In genomic region chr4:132567361-132567779, GRCm38 (mm10) we compare ENCODE assay signal across 12 mouse cellular contexts. TPM values are rescaled to one million over a fixed set of nuclear protein-coding genes. Genes with fewer than 3 reads are reported as not detected.
DNase-seq lines count a peak whose midpoint lies in the region; ATAC-seq and TF ChIP-seq lines count a peak whose summit lies in the region.
"Had no signal": no experiment of that assay in that cellular context is flagged by ENCODE, and none has a peak within 500 bp of the region (broad histone marks: within the 10 kb centered on the region; RNA-seq: fewer than 3 reads in every experiment).

No protein-coding gene starts in this region.

- peak; percentile 23 for DNase-seq in heart, adult 8-10 months (ENCODE audit: low spot score)
- DNase-seq in heart, embryonic 10.5 days (ENCODE audit: low spot score), result no peak
- DNase-seq in MEL (ENCODE audit: low read depth, low spot score), result peak; percentile 74
- no peak for DNase-seq in frontal cortex, postnatal 25 days (ENCODE audit: low spot score in 2 of 2)
- no peak for DNase-seq in layer of hippocampus, postnatal 25 days (ENCODE audit: extremely low spot score in 1 of 2, low spot score in 1 of 2)
- no peak for DNase-seq in urinary bladder, adult 18-20 months (ENCODE audit: low spot score in 2 of 2)
- DNase-seq: right cerebral cortex, adult 18-20 months had no signal

- H3K9ac ChIP-seq in MEL (ENCODE audit: control insufficient read depth, low read depth, low read length, poor library complexity, severe bottlenecking), result no peak overlapping the region
- H3K9ac ChIP-seq: liver, embryonic 12.5 days had no signal

- no peak for TF ChIP-seq EP300 in MEL (IDR thresholded peaks at IDR 0.05; ENCODE audit: low read depth in 1 of 2, low read length in 2 of 2)

- H3K4me3 ChIP-seq in heart, embryonic 10.5 days, result no peak overlapping the region
- H3K4me3 ChIP-seq in MEL (ENCODE audit: control insufficient read depth in 1 of 2, insufficient read depth in 1 of 2, low read depth in 2 of 2, low read length in 2 of 2) (peak overlapping the region in 1 of 2 experiments; percentile 30; a peak in 1 of 4 replicates), macrophage (ENCODE audit: inconsistent target) (peak overlapping the region; percentile 87; the same call in 1 of the 2 replicates)
- H3K4me3 ChIP-seq: forebrain, embryonic 10.5 days; liver, embryonic 12.5 days had no signal

- H3K4me1 ChIP-seq in heart, embryonic 10.5 days, result peaks cover 12% of the 10 kb centered on the region
- peaks cover 0 to 7% of the 10 kb centered on the region in 2 experiments; a peak in 2 of 4 replicates for H3K4me1 ChIP-seq in MEL (ENCODE audit: control insufficient read depth in 1 of 2, insufficient read depth in 2 of 2, low read length in 2 of 2)

- H3K27ac ChIP-seq in heart, embryonic 10.5 days, result no peak overlapping the region
- H3K27ac ChIP-seq in MEL (ENCODE audit: control insufficient read depth, low read depth, low read length) (no peak overlapping the region), macrophage (peak overlapping the region; percentile 46)
- H3K27ac ChIP-seq: forebrain, embryonic 10.5 days; liver, embryonic 12.5 days had no signal

- no peak for TF ChIP-seq CTCF in MEL (IDR thresholded peaks at IDR 0.05 in 2 of 3, conservative IDR thresholded peaks at IDR 0.05 in 1 of 3; ENCODE audit: control insufficient read depth in 1 of 3, insufficient read depth in 1 of 3, low read depth in 2 of 3, low read length in 3 of 3, poor library complexity in 1 of 3, severe bottlenecking in 1 of 3)

- ATAC-seq in granulocyte monocyte progenitor cell, adult 5-6 weeks (replicated peaks; ENCODE audit: poor library complexity, severe bottlenecking), result peak; percentile 33
- ATAC-seq: liver, embryonic 12.5 days had no signal

- TF ChIP-seq RAD21 in MEL (IDR thresholded peaks at IDR 0.05; ENCODE audit: low read depth, low read length), result no peak

- 65% methylated on average over 9 of the region's 9 CpGs for WGBS in heart, embryonic 10.5 days
- 59% methylated on average over 9 of the region's 9 CpGs for WGBS in macrophage (ENCODE audit: missing documents)

- no peaks in the 10 kb centered on the region for H3K36me3 ChIP-seq in heart, embryonic 10.5 days
- peaks cover 0 to 3% of the 10 kb centered on the region in 2 experiments; a peak in 1 of 4 replicates for H3K36me3 ChIP-seq in MEL (ENCODE audit: control insufficient read depth in 1 of 2, insufficient read depth in 2 of 2, low read length in 2 of 2)
- peaks cover 24% of the 10 kb centered on the region for H3K36me3 ChIP-seq in macrophage (ENCODE audit: inconsistent target)
- H3K36me3 ChIP-seq: forebrain, embryonic 10.5 days; liver, embryonic 12.5 days had no signal

- H3K9me3 ChIP-seq in heart, embryonic 10.5 days, result peaks cover 3% of the 10 kb centered on the region; the same call in 1 of the 2 replicates
- no peaks in the 10 kb centered on the region for H3K9me3 ChIP-seq in MEL (replicated peaks; ENCODE audit: insufficient read depth, low read length)
- H3K9me3 ChIP-seq: forebrain, embryonic 10.5 days had no signal

- H3K27me3 ChIP-seq in heart, embryonic 10.5 days (ENCODE audit: insufficient read depth, poor library complexity, severe bottlenecking), result no peaks in the 10 kb centered on the region
- no peaks in the 10 kb centered on the region for H3K27me3 ChIP-seq in MEL (ENCODE audit: control insufficient read depth in 1 of 2, insufficient read depth in 2 of 2, low read length in 2 of 2)
- H3K27me3 ChIP-seq: CH12.LX had no signal

- H3K79me2 ChIP-seq in MEL (ENCODE audit: control insufficient read depth, insufficient read depth, low read length, poor library complexity) (no peaks in the 10 kb centered on the region), macrophage (ENCODE audit: inconsistent target) (peaks cover 100% of the 10 kb centered on the region)

- no peak for TF ChIP-seq POLR2A in MEL (IDR thresholded peaks at IDR 0.05; ENCODE audit: control insufficient read depth in 1 of 2, insufficient read depth in 1 of 2, low read depth in 1 of 2, low read length in 2 of 2, poor library complexity in 1 of 2)

TF ChIP-seq in MEL, 35 proteins besides CTCF, POLR2A, EP300 and RAD21:
- TF ChIP-seq MYB (IDR thresholded peaks at IDR 0.05; ENCODE audit: low read depth, low read length) (no peak), MYC (IDR thresholded peaks at IDR 0.05; ENCODE audit: low read depth, low read length) (no peak), SIN3A (IDR thresholded peaks at IDR 0.05; ENCODE audit: low read length) (0 out of 2 replicates have a peak, but pooled peaks have one; percentile 24)

RNA-seq across cellular contexts. Expression of gene Ptafr, which starts 3.5 kb away (rescaled TPM):
- total RNA-seq in heart, adult 8-10 months (2022), result 1 to 10 TPM; 1.2 to 1.9 (median 1.3) TPM
- polyA plus RNA-seq in heart, embryonic 10.5 days (2016; fragmentation: Nextera tagmentation; extraction: Ambion mirVana), result 0.11 and 0.35 TPM in 2 replicates
- not detected in 2 replicates for total RNA-seq in MEL (2012; rRNA removed)
- polyA plus RNA-seq in MEL (2012; ENCODE audit: insufficient read depth in 1 of 2, insufficient read length in 2 of 2, low read depth in 1 of 2, low replicate concordance in 2 of 2, missing spikeins in 1 of 2), result under 1 TPM in 1 of 2 experiments, not detected in 1; 0.06 TPM
- 2.4 TPM in 2 replicates for total RNA-seq in granulocyte monocyte progenitor cell, adult 5-6 weeks (2014; fragmentation: Nextera tagmentation)
- 1.2 and 1.4 TPM in 2 replicates for total RNA-seq in granulocyte monocyte progenitor cell, adult 5-6 weeks (2017)
- total RNA-seq in macrophage (2018; cell fraction: chromatin; rRNA removed), result 100 to 1,000 TPM in 8 of 26 experiments, 10 to 100 TPM in 18; 34.4 to 232 (median 82.6) TPM
- total RNA-seq in macrophage (2018; cell fraction: cytosol; rRNA removed), result 100 to 1,000 TPM; 244 to 546 (median 327) TPM
- total RNA-seq in macrophage (2018; cell fraction: nucleus; rRNA removed), result 100 to 1,000 TPM; 101 to 544 (median 322) TPM
- polyA plus RNA-seq in macrophage (2018), result 102 to 269 TPM (median 231 TPM) in 3 replicates
- 1 to 10 TPM; 1.4 to 1.9 TPM for total RNA-seq in layer of hippocampus, postnatal 25 days (2021)

RNA-seq across cellular contexts. Expression of gene Dnajc8, which starts 32.0 kb away (rescaled TPM):
- 10 to 100 TPM; 50.4 to 67.2 (median 58.2) TPM for total RNA-seq in heart, adult 8-10 months (2022)
- polyA plus RNA-seq in heart, embryonic 10.5 days (2016; fragmentation: Nextera tagmentation; extraction: Ambion mirVana), result 143 and 194 TPM in 2 replicates
- 110 and 115 TPM in 2 replicates for total RNA-seq in MEL (2012; rRNA removed)
- polyA plus RNA-seq in MEL (2012; ENCODE audit: insufficient read depth in 1 of 2, insufficient read length in 2 of 2, low read depth in 1 of 2, low replicate concordance in 2 of 2, missing spikeins in 1 of 2) (100 to 1,000 TPM in 1 of 2 experiments, not detected in 1; 246 TPM), macrophage (2018) (98.0 to 366 TPM (median 125 TPM) in 3 replicates)
- total RNA-seq in granulocyte monocyte progenitor cell, adult 5-6 weeks (2014; fragmentation: Nextera tagmentation), result 136 and 140 TPM in 2 replicates
- total RNA-seq in granulocyte monocyte progenitor cell, adult 5-6 weeks (2017), result 369 and 376 TPM in 2 replicates
- total RNA-seq in macrophage (2018; cell fraction: chromatin; rRNA removed), result 100 to 1,000 TPM in 2 of 26 experiments, 10 to 100 TPM in 24; 42.8 to 106 (median 71.4) TPM
- total RNA-seq in macrophage (2018; cell fraction: cytosol; rRNA removed), result 100 to 1,000 TPM in 5 of 26 experiments, 10 to 100 TPM in 21; 78.3 to 119 (median 90.3) TPM
- 10 to 100 TPM; 37.0 to 80.7 (median 58.0) TPM for total RNA-seq in macrophage (2018; cell fraction: nucleus; rRNA removed)
- total RNA-seq in layer of hippocampus, postnatal 25 days (2021), result 10 to 100 TPM; 84.5 to 88.5 TPM

RNA-seq across cellular contexts. Expression of gene Atpif1, which starts 33.9 kb away (rescaled TPM):
- 100 to 1,000 TPM; 262 to 368 (median 320) TPM for total RNA-seq in heart, adult 8-10 months (2022)
- 980 and 1,090 TPM in 2 replicates for polyA plus RNA-seq in heart, embryonic 10.5 days (2016; fragmentation: Nextera tagmentation; extraction: Ambion mirVana)
- 492 and 730 TPM in 2 replicates for total RNA-seq in MEL (2012; rRNA removed)
- polyA plus RNA-seq in MEL (2012; ENCODE audit: insufficient read depth in 1 of 2, insufficient read length in 2 of 2, low read depth in 1 of 2, low replicate concordance in 2 of 2, missing spikeins in 1 of 2) (100 to 1,000 TPM in 1 of 2 experiments, not detected in 1; 566 TPM), macrophage (2018) (516 to 719 TPM (median 630 TPM) in 3 replicates)
- total RNA-seq in granulocyte monocyte progenitor cell, adult 5-6 weeks (2014; fragmentation: Nextera tagmentation), result 781 and 857 TPM in 2 replicates
- 1,252 and 1,475 TPM in 2 replicates for total RNA-seq in granulocyte monocyte progenitor cell, adult 5-6 weeks (2017)
- 100 to 1,000 TPM in 2 of 26 experiments, 10 to 100 TPM in 24; 20.4 to 119 (median 53.5) TPM for total RNA-seq in macrophage (2018; cell fraction: chromatin; rRNA removed)
- 100 to 1,000 TPM; 377 to 989 (median 481) TPM for total RNA-seq in macrophage (2018; cell fraction: cytosol; rRNA removed)
- total RNA-seq in macrophage (2018; cell fraction: nucleus; rRNA removed), result 100 to 1,000 TPM in 15 of 26 experiments, 10 to 100 TPM in 11; 59.3 to 224 (median 111) TPM
- 100 to 1,000 TPM; 461 to 496 TPM for total RNA-seq in layer of hippocampus, postnatal 25 days (2021)

RNA-seq across cellular contexts. Expression of gene Sesn2, which starts 57.1 kb away (rescaled TPM):
- total RNA-seq in heart, adult 8-10 months (2022), result 1 to 10 TPM; 2.6 to 3.6 (median 3.0) TPM
- polyA plus RNA-seq in heart, embryonic 10.5 days (2016; fragmentation: Nextera tagmentation; extraction: Ambion mirVana), result 9.6 and 10.1 TPM in 2 replicates
- 9.6 and 38.3 TPM in 2 replicates for total RNA-seq in MEL (2012; rRNA removed)
- 10 to 100 TPM in 1 of 2 experiments, not detected in 1; 27.5 TPM for polyA plus RNA-seq in MEL (2012; ENCODE audit: insufficient read depth in 1 of 2, insufficient read length in 2 of 2, low read depth in 1 of 2, low replicate concordance in 2 of 2, missing spikeins in 1 of 2)
- total RNA-seq in granulocyte monocyte progenitor cell, adult 5-6 weeks (2014; fragmentation: Nextera tagmentation), result 3.4 and 3.9 TPM in 2 replicates
- 2.1 and 2.9 TPM in 2 replicates for total RNA-seq in granulocyte monocyte progenitor cell, adult 5-6 weeks (2017)
- 10 to 100 TPM in 16 of 26 experiments, 1 to 10 TPM in 10; 1.3 to 25.9 (median 11.4) TPM for total RNA-seq in macrophage (2018; cell fraction: chromatin; rRNA removed)
- total RNA-seq in macrophage (2018; cell fraction: cytosol; rRNA removed), result 10 to 100 TPM in 23 of 26 experiments, 1 to 10 TPM in 3; 3.5 to 45.1 (median 25.7) TPM
- 10 to 100 TPM in 21 of 26 experiments, 1 to 10 TPM in 5; 3.2 to 47.9 (median 22.7) TPM for total RNA-seq in macrophage (2018; cell fraction: nucleus; rRNA removed)
- polyA plus RNA-seq in macrophage (2018), result 12.3 to 18.2 TPM (median 13.4 TPM) in 3 replicates
- 10 to 100 TPM; 13.2 to 13.3 TPM for total RNA-seq in layer of hippocampus, postnatal 25 days (2021)

Comparison
In these comparisons a context has a peak if more than half of its experiments do, and no peak if none do; other contexts are left out.
1. DNase-seq: peak in heart, adult 8-10 months (single experiment) and MEL (single experiment); none in heart, embryonic 10.5 days (single experiment), frontal cortex, postnatal 25 days (0 of 2), layer of hippocampus, postnatal 25 days (0 of 2) and urinary bladder, adult 18-20 months (0 of 2).